Mouse (Mus musculus): ENCODE measurements around the gene Atp13a1. TPM values are rescaled to one million over a fixed set of nuclear protein-coding genes. Genes with fewer than 3 reads are reported as not detected.

Gene Atp13a1
- 59.1 and 59.8 TPM in 2 replicates for polyA plus RNA-seq (2015; fragmentation: Nextera tagmentation; extraction: Ambion mirVana)

GRCm38 (mm10) chr8:69790773-69791367 is at the start of gene Atp13a1, which contains the start of gene Zfp866:
TSS of gene Atp13a1 (plus strand) at chr8:69791163.
TSS of gene Zfp866 (minus strand) at chr8:69791178.
- under 1% methylated on average over 38 of the region's 38 CpGs for WGBS
- peaks cover 9% of the 10 kb centered on the region for H3K36me3 ChIP-seq (replicated peaks)
- no peaks in the 10 kb centered on the region for H3K9me3 ChIP-seq
- H3K9ac ChIP-seq, result peak within 1 kb of the TSS; percentile 99
- peak within 1 kb of the TSS; percentile 100 for H3K4me3 ChIP-seq
- peak within 1 kb of the TSS; percentile 71 for H3K27ac ChIP-seq
- H3K4me1 ChIP-seq, result peaks cover 29% of the 10 kb centered on the region
- peak within 1 kb of the TSS; percentile 91 for H3K4me2 ChIP-seq
- no peaks in the 10 kb centered on the region for H3K27me3 ChIP-seq (replicated peaks)
- ATAC-seq (replicated peaks), result peak; percentile 97

GRCm38 (mm10) chr8:69741231-69741630 is 49.7 kb upstream of the Atp13a1 start:
- Histone ChIP-seq H3K27ac (no peak overlapping the region), H3K27me3 (replicated peaks) (no peaks in the 10 kb centered on the region), H3K9ac (no peak overlapping the region), H3K4me2 (no peak overlapping the region), H3K4me3 (no peak overlapping the region), H3K4me1 (no peaks in the 10 kb centered on the region), H3K9me3 (no peaks in the 10 kb centered on the region), H3K36me3 (replicated peaks) (peaks cover 12% of the 10 kb centered on the region; the same call in 1 of the 2 replicates)
- ATAC-seq (replicated peaks), result no peak
- 78% methylated on average over 2 of the region's 2 CpGs for WGBS

- peak; percentile 99 for ATAC-seq (replicated peaks)
- 3% methylated on average over 48 of the region's 48 CpGs for WGBS
Observed at GRCm38 (mm10) chr8:69749544-69750454, 41.2 kb upstream of the Atp13a1 start, which contains the start of gene Zfp963. TSS of gene Zfp963 (minus strand) at chr8:69749970.

GRCm38 (mm10) chr8:69752437-69752836 is 38.5 kb upstream of the Atp13a1 start:
- ATAC-seq (replicated peaks), result no peak
- H3K9me3 ChIP-seq, result no peaks in the 10 kb centered on the region
- peaks cover 15% of the 10 kb centered on the region for H3K4me1 ChIP-seq
- H3K4me2 ChIP-seq, result no peak overlapping the region
- WGBS, result 94% methylated on average over 2 of the region's 2 CpGs
- H3K9ac ChIP-seq, result no peak overlapping the region
- H3K27me3 ChIP-seq (replicated peaks), result no peaks in the 10 kb centered on the region
- no peak overlapping the region for H3K27ac ChIP-seq
- no peak overlapping the region for H3K4me3 ChIP-seq
- no peaks in the 10 kb centered on the region for H3K36me3 ChIP-seq (replicated peaks)

More at GRCm38 (mm10) chr8:69749544-69750454, 41.2 kb upstream of the Atp13a1 start, which contains the start of gene Zfp963:
- Histone ChIP-seq H3K27me3 (replicated peaks) (no peaks in the 10 kb centered on the region), H3K4me1 (peaks cover 15% of the 10 kb centered on the region), H3K9me3 (no peaks in the 10 kb centered on the region), H3K27ac (peak within 1 kb of the TSS; percentile 97), H3K9ac (peak within 1 kb of the TSS; percentile 62), H3K4me3 (peak within 1 kb of the TSS; percentile 55), H3K4me2 (peak within 1 kb of the TSS; percentile 48), H3K36me3 (replicated peaks) (no peaks in the 10 kb centered on the region)

GRCm38 (mm10) chr8:69758316-69758715 is 32.6 kb upstream of the Atp13a1 start:
- H3K27me3 ChIP-seq (replicated peaks), result no peaks in the 10 kb centered on the region
- H3K9ac ChIP-seq, result no peak overlapping the region
- H3K9me3 ChIP-seq, result no peaks in the 10 kb centered on the region
- peaks cover 14% of the 10 kb centered on the region; the same call in 1 of the 2 replicates for H3K36me3 ChIP-seq (replicated peaks)
- no peak overlapping the region for H3K27ac ChIP-seq
- no peak overlapping the region for H3K4me2 ChIP-seq
- H3K4me1 ChIP-seq, result no peaks in the 10 kb centered on the region
- ATAC-seq (replicated peaks), result no peak
- H3K4me3 ChIP-seq, result no peak overlapping the region
- 96% methylated on average over 5 of the region's 5 CpGs for WGBS

- no peak overlapping the region for H3K4me2 ChIP-seq
- H3K4me3 ChIP-seq, result no peak overlapping the region
- no peaks in the 10 kb centered on the region for H3K27me3 ChIP-seq (replicated peaks)
- ATAC-seq (replicated peaks), result no peak
- no peak overlapping the region for H3K27ac ChIP-seq
- WGBS, result 93% methylated on average over 4 of the region's 4 CpGs
- peaks cover 46% of the 10 kb centered on the region for H3K36me3 ChIP-seq (replicated peaks)
- no peak overlapping the region for H3K9ac ChIP-seq
- no peaks in the 10 kb centered on the region for H3K4me1 ChIP-seq
- H3K9me3 ChIP-seq, result no peaks in the 10 kb centered on the region
Observed at GRCm38 (mm10) chr8:69761814-69762445, 29.0 kb upstream of the Atp13a1 start.

- H3K27ac ChIP-seq, result no peak overlapping the region
- peaks cover 30% of the 10 kb centered on the region for H3K4me1 ChIP-seq
- H3K9me3 ChIP-seq, result no peaks in the 10 kb centered on the region
- H3K4me2 ChIP-seq, result no peak overlapping the region
- no peaks in the 10 kb centered on the region for H3K27me3 ChIP-seq (replicated peaks)
- peaks cover 26% of the 10 kb centered on the region for H3K36me3 ChIP-seq (replicated peaks)
- H3K9ac ChIP-seq, result no peak overlapping the region
- 88% methylated on average over 9 of the region's 9 CpGs for WGBS
- no peak for ATAC-seq (replicated peaks)
- no peak overlapping the region for H3K4me3 ChIP-seq
Observed at GRCm38 (mm10) chr8:69771221-69771620, 19.7 kb upstream of the Atp13a1 start.

- Histone ChIP-seq H3K4me3 (no peak overlapping the region), H3K27me3 (replicated peaks) (no peaks in the 10 kb centered on the region), H3K4me2 (0 out of 2 replicates have a peak overlapping the region, but pooled peaks have one; percentile 14), H3K36me3 (replicated peaks) (peaks cover 19% of the 10 kb centered on the region), H3K27ac (no peak overlapping the region), H3K4me1 (peaks cover 30% of the 10 kb centered on the region), H3K9ac (no peak overlapping the region; the same call in 1 of the 2 replicates), H3K9me3 (no peaks in the 10 kb centered on the region)
- WGBS, result 81% methylated on average over 2 of the region's 2 CpGs
- no peak for ATAC-seq (replicated peaks)
Observed at GRCm38 (mm10) chr8:69772106-69772505, 18.9 kb upstream of the Atp13a1 start.

- H3K9me3 ChIP-seq, result no peaks in the 10 kb centered on the region
- peak within 1 kb of the TSS; percentile 91 for H3K4me3 ChIP-seq
- H3K36me3 ChIP-seq (replicated peaks), result no peaks in the 10 kb centered on the region
- H3K4me2 ChIP-seq, result peak within 1 kb of the TSS; percentile 62
- H3K4me1 ChIP-seq, result peaks cover 30% of the 10 kb centered on the region
- under 1% methylated on average over 40 of the region's 41 CpGs for WGBS
- H3K9ac ChIP-seq, result peak within 1 kb of the TSS; percentile 99
- ATAC-seq (replicated peaks), result peak; percentile 99
- peak within 1 kb of the TSS; percentile 100 for H3K27ac ChIP-seq
- H3K27me3 ChIP-seq (replicated peaks), result no peaks in the 10 kb centered on the region
Observed at GRCm38 (mm10) chr8:69774503-69775148, 16.3 kb upstream of the Atp13a1 start, which contains the start of gene Gm20422. TSS of gene Gm20422 (minus strand) at chr8:69774886.

- no peak; the same call in 1 of the 2 replicates for ATAC-seq (replicated peaks)
- Histone ChIP-seq H3K9ac (peak overlapping the region; percentile 99; the same call in 1 of the 2 replicates), H3K27me3 (replicated peaks) (no peaks in the 10 kb centered on the region), H3K4me2 (peak overlapping the region; percentile 62), H3K4me1 (peaks cover 29% of the 10 kb centered on the region), H3K36me3 (replicated peaks) (no peaks in the 10 kb centered on the region), H3K27ac (peak overlapping the region; percentile 100), H3K9me3 (no peaks in the 10 kb centered on the region), H3K4me3 (peak overlapping the region; percentile 91)
- WGBS, result 60% methylated on average over 2 of the region's 2 CpGs
Observed at GRCm38 (mm10) chr8:69775149-69775534, 15.8 kb upstream of the Atp13a1 start.

- Histone ChIP-seq H3K36me3 (replicated peaks) (no peaks in the 10 kb centered on the region), H3K4me1 (peaks cover 17% of the 10 kb centered on the region), H3K4me2 (no peak overlapping the region), H3K4me3 (no peak overlapping the region), H3K9me3 (no peaks in the 10 kb centered on the region), H3K27ac (no peak overlapping the region), H3K9ac (no peak overlapping the region), H3K27me3 (replicated peaks) (no peaks in the 10 kb centered on the region)
- 62% methylated on average over 11 of the region's 12 CpGs for WGBS
- ATAC-seq (replicated peaks), result no peak
Observed at GRCm38 (mm10) chr8:69777111-69777510, 13.9 kb upstream of the Atp13a1 start.

All from midbrain, embryonic 15.5 days (tissue).